Mouse (Mus musculus): ENCODE data around the gene Sf3b1. TPM values are rescaled to one million over a fixed set of nuclear protein-coding genes. Genes with fewer than 3 reads are reported as not detected.

Sf3b1 gene
- total RNA-seq, 1 experiment = 164 TPM

DNA sequence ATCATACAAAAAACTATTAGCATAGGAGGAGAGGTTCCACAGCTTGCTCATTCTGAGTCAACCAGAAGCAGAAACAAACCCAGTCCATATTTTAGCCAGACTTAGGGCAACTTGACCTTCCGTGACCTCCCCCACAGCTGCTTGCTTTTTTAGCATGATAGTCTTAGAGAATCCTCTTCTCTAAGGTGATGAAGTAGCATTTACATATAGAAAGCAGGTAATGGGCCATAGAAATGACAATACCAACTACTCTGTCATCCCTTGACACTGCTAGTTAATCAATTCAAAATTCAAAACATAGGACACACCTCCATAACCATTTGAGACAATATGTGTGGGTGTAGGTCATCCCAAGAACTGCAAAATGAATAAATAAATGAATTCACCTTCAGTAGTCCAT is 12.7 kb upstream of the Sf3b1 start:
- in situ Hi-C loops (cut with MboI; ENCODE audit: low sequenced_read_pairs in 2 of 2, unreplicated experiment in 2 of 2) = no loop called here

DNA sequence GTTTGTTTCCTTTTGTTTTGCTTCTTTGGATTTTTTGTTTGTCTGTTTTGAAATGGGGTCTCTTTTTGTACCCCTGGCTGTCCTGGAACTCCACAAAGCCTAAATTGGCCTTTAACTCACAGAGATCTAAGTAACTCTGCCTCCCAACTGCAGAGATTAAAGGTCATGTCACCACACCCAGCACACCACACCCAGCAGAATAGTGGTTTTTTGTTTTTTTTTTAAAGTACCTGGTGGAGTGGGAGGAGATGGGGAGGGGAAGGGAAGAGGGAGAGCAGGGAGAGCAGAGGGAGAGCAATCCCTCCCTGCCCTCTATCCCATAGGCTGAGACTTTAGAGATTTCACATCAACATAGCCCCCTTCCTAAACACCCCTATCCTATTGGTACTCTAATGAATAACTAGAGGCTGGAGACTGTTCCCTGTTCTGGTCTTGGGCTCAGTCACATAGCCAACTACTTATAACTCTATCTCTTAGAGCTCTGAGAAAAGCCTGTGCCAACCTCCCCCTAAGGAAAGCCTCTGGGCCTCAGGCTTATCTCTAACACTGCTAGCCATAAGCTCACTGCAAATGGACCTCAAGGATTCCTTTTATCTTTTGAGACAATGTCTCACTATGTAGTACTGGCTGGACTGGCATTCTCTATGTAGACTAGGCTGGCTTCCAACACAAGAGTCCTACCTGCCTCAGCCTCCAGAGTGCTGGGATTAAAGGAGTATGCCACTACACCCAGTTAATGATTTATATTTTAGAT is 3.9 kb upstream of the Sf3b1 start:
- Histone ChIP-seq H3K27ac (ENCODE audit: insufficient read depth, low read depth, low read length, poor library complexity, severe bottlenecking) (no peak overlapping the region), H3K9me3 (ENCODE audit: control insufficient read depth, insufficient read depth, low read depth, low read length) (no peaks in the 10 kb centered on the region), H3K4me1 (ENCODE audit: control insufficient read depth in 2 of 2, insufficient read depth in 2 of 2, low read length in 2 of 2, poor library complexity in 1 of 2) (peaks cover 0 to 11% of the 10 kb centered on the region in 2 experiments; a peak in 3 of 4 replicates), H3K4me3 (ENCODE audit: insufficient read depth in 1 of 2, low read depth in 1 of 2, low read length in 2 of 2, poor library complexity in 1 of 2, severe bottlenecking in 1 of 2) (no peak overlapping the region), H3K36me3 (ENCODE audit: control insufficient read depth, insufficient read depth, low read length, poor library complexity, severe bottlenecking) (no peaks in the 10 kb centered on the region), H3K9ac (ENCODE audit: insufficient read depth, low read depth, low read length, poor library complexity, severe bottlenecking) (no peak overlapping the region)
- TF ChIP-seq ZC3H11A (IDR thresholded peaks at IDR 0.05; ENCODE audit: borderline replicate concordance, low read depth, low read length) (no peak), ZNF384 (IDR thresholded peaks at IDR 0.05; ENCODE audit: low read depth, low read length) (peak; percentile 81), CHD2 (IDR thresholded peaks at IDR 0.05; ENCODE audit: low read depth, low read length) (no peak), HCFC1 (IDR thresholded peaks at IDR 0.05; ENCODE audit: borderline replicate concordance, insufficient read depth, low read length) (no peak), MAFK (IDR thresholded peaks at IDR 0.05; ENCODE audit: insufficient read depth, low read depth, low read length) (no peak)
- in situ Hi-C loops (cut with MboI; ENCODE audit: low sequenced_read_pairs in 2 of 2, unreplicated experiment in 2 of 2) = no loop called here
- no peak for DNase-seq (ENCODE audit: low read depth, low spot score)

More for the DNA sequence above, 12.7 kb upstream of the Sf3b1 start:
- TF ChIP-seq CHD2 (IDR thresholded peaks at IDR 0.05; ENCODE audit: low read depth, low read length) (no peak), MAFK (IDR thresholded peaks at IDR 0.05; ENCODE audit: insufficient read depth, low read depth, low read length) (no peak), HCFC1 (IDR thresholded peaks at IDR 0.05; ENCODE audit: borderline replicate concordance, insufficient read depth, low read length) (no peak)
- no peak for DNase-seq (ENCODE audit: low read depth, low spot score)
- no peaks in the 10 kb centered on the region for H3K4me1 ChIP-seq (ENCODE audit: control insufficient read depth in 2 of 2, insufficient read depth in 2 of 2, low read length in 2 of 2, poor library complexity in 1 of 2)
- no peak overlapping the region for H3K27ac ChIP-seq (ENCODE audit: insufficient read depth, low read depth, low read length, poor library complexity, severe bottlenecking)
- H3K4me3 ChIP-seq (ENCODE audit: insufficient read depth in 1 of 2, low read depth in 1 of 2, low read length in 2 of 2, poor library complexity in 1 of 2, severe bottlenecking in 1 of 2) = no peak overlapping the region
- no peaks in the 10 kb centered on the region for H3K9me3 ChIP-seq (ENCODE audit: control insufficient read depth, insufficient read depth, low read depth, low read length)
- no peaks in the 10 kb centered on the region for H3K36me3 ChIP-seq (ENCODE audit: control insufficient read depth, insufficient read depth, low read length, poor library complexity, severe bottlenecking)
- H3K9ac ChIP-seq (ENCODE audit: insufficient read depth, low read depth, low read length, poor library complexity, severe bottlenecking) = no peak overlapping the region

DNA sequence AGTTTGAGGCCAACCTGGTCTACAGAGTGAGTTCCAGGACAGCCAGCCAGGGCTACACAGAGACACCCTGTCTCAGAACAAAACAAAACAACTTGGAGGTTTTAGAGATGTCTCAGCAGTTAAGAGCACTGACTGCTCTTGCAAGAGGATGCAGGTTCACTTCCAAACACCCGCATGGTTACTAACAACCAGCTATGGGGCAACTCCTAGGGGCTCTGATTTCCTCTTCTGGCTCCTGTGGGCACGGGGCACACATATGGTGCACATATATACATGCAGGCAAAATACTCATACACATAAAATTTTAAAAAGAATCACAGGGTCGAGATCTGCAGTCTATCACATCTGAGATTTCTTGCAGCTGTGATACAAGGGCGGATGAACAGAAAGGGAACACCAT is 2.2 kb upstream of the Sf3b1 start:
- no peak for DNase-seq (ENCODE audit: low read depth, low spot score)
- no peak for TF ChIP-seq HCFC1 (IDR thresholded peaks at IDR 0.05; ENCODE audit: borderline replicate concordance, insufficient read depth, low read length)
- Histone ChIP-seq H3K4me3 (ENCODE audit: insufficient read depth in 1 of 2, low read depth in 1 of 2, low read length in 2 of 2, poor library complexity in 1 of 2, severe bottlenecking in 1 of 2) (no peak overlapping the region), H3K36me3 (ENCODE audit: control insufficient read depth, insufficient read depth, low read length, poor library complexity, severe bottlenecking) (no peaks in the 10 kb centered on the region), H3K27ac (ENCODE audit: insufficient read depth, low read depth, low read length, poor library complexity, severe bottlenecking) (no peak overlapping the region), H3K9me3 (ENCODE audit: control insufficient read depth, insufficient read depth, low read depth, low read length) (no peaks in the 10 kb centered on the region), H3K9ac (ENCODE audit: insufficient read depth, low read depth, low read length, poor library complexity, severe bottlenecking) (no peak overlapping the region), H3K4me1 (ENCODE audit: control insufficient read depth in 2 of 2, insufficient read depth in 2 of 2, low read length in 2 of 2, poor library complexity in 1 of 2) (peaks cover 0 to 11% of the 10 kb centered on the region in 2 experiments; a peak in 3 of 4 replicates)
- in situ Hi-C loops (cut with MboI; ENCODE audit: low sequenced_read_pairs in 2 of 2, unreplicated experiment in 2 of 2) = no loop called here

DNA sequence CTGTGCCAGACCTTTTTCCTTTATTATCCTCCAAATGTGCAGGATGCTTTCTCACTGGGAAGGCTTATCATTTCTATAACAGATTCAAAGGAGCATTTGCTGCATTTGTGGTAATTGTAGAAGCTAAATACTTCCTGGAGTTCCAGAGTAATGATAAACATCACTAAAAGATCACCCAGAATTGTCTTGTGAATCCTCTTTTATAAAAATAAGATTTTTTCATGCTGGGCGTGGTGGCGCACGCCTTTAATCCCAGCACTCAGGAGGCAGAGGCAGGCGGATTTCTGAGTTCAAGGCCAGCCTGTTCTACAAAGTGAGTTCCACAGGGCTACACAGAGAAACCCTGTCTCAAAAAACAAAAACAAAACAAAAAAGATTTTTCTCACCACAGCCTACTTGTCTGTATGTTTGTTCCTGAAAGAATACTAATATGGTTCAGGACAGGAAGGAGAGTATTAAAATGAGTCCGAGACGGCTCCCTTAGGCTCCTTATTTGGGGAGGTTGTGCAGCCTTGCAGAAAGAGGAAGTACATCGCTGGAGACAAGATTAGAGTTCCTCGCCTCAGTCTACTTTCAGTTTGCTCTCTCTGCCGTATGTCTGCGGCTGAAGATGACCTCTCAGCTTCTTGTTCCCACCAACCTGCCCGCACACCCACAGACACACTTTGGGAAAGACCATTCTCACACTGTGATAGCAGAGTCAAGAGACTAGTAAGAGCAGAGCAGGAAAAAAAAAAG is 1.4 kb upstream of the Sf3b1 start:
- Histone ChIP-seq H3K36me3 (ENCODE audit: control insufficient read depth, insufficient read depth, low read length, poor library complexity, severe bottlenecking) (no peaks in the 10 kb centered on the region), H3K4me1 (ENCODE audit: control insufficient read depth in 2 of 2, insufficient read depth in 2 of 2, low read length in 2 of 2, poor library complexity in 1 of 2) (peaks cover 0 to 11% of the 10 kb centered on the region in 2 experiments; a peak in 3 of 4 replicates), H3K4me3 (ENCODE audit: insufficient read depth in 1 of 2, low read depth in 1 of 2, low read length in 2 of 2, poor library complexity in 1 of 2, severe bottlenecking in 1 of 2) (0 out of 4 replicates have a peak overlapping the region, but pooled peaks of 1 of the 2 experiments have one; percentile 14), H3K27ac (ENCODE audit: insufficient read depth, low read depth, low read length, poor library complexity, severe bottlenecking) (peak overlapping the region; percentile 51; the same call in 1 of the 2 replicates), H3K9me3 (ENCODE audit: control insufficient read depth, insufficient read depth, low read depth, low read length) (no peaks in the 10 kb centered on the region), H3K9ac (ENCODE audit: insufficient read depth, low read depth, low read length, poor library complexity, severe bottlenecking) (peak overlapping the region; percentile 48)
- in situ Hi-C loops (cut with MboI; ENCODE audit: low sequenced_read_pairs in 2 of 2, unreplicated experiment in 2 of 2) = no loop called here
- DNase-seq (ENCODE audit: low read depth, low spot score) = no peak
- TF ChIP-seq HCFC1 (IDR thresholded peaks at IDR 0.05; ENCODE audit: borderline replicate concordance, insufficient read depth, low read length) (no peak), ZNF384 (IDR thresholded peaks at IDR 0.05; ENCODE audit: low read depth, low read length) (no peak), MAFK (IDR thresholded peaks at IDR 0.05; ENCODE audit: insufficient read depth, low read depth, low read length) (no peak), CHD2 (IDR thresholded peaks at IDR 0.05; ENCODE audit: low read depth, low read length) (no peak), ZC3H11A (IDR thresholded peaks at IDR 0.05; ENCODE audit: borderline replicate concordance, low read depth, low read length) (no peak)

All from ES-E14 (cell line).